In the genomic region with DNA sequence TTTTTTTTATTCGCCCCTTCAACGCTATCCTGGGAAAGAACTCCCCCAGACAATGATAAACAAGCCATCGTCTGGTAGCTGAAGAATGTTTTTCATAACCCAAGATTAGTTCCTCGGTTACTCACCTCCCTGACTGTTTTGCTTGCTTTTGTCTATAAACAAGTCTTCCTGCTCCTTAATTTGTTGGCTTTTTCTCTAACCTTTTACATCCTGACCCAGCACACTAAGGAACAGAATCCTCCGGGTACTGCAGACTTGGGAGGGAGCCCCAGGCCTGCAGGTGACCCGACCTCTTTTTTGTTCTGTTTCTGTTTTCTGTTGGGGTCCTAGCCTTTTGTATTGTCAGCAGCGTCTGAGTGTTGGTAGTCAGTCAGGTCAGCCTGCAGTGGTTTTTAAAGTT, we compare ENCODE assay signal across 7 mouse cellular contexts. TPM values are rescaled to one million over a fixed set of nuclear protein-coding genes. Genes with fewer than 3 reads are reported as not detected.
DNase-seq lines count a peak whose midpoint lies in the region; ATAC-seq lines count a peak whose summit lies in the region.

No protein-coding gene starts in this region.

- H3K27me3 ChIP-seq in lung, embryonic 16.5 days (ENCODE audit: control insufficient read depth, insufficient read depth, low read depth, low read length): no peaks in the 10 kb centered on the region
- H3K27me3 ChIP-seq in forebrain, embryonic 14.5 days (replicated peaks; ENCODE audit: control insufficient read depth, insufficient read depth, low read length): no peaks in the 10 kb centered on the region
- H3K27me3 ChIP-seq in limb, embryonic 15.5 days: no peaks in the 10 kb centered on the region
- no peaks in the 10 kb centered on the region for H3K27me3 ChIP-seq in stomach, embryonic 15.5 days (replicated peaks)

- H3K27ac ChIP-seq in lung, embryonic 16.5 days (ENCODE audit: low read length): no peak overlapping the region; the same call in 1 of the 2 replicates
- H3K27ac ChIP-seq in forebrain, embryonic 14.5 days (ENCODE audit: low read depth, low read length): no peak overlapping the region
- H3K27ac ChIP-seq in limb, embryonic 15.5 days: no peak overlapping the region
- no peak overlapping the region for H3K27ac ChIP-seq in stomach, embryonic 15.5 days

- H3K36me3 ChIP-seq in lung, embryonic 16.5 days (ENCODE audit: control insufficient read depth, insufficient read depth, low read length): no peaks in the 10 kb centered on the region
- no peaks in the 10 kb centered on the region for H3K36me3 ChIP-seq in forebrain, embryonic 14.5 days (ENCODE audit: control insufficient read depth, insufficient read depth, low read length)
- no peaks in the 10 kb centered on the region for H3K36me3 ChIP-seq in limb, embryonic 15.5 days
- no peaks in the 10 kb centered on the region for H3K36me3 ChIP-seq in stomach, embryonic 15.5 days

- H3K4me2 ChIP-seq in lung, embryonic 16.5 days (ENCODE audit: low read depth, low read length): peak overlapping the region; percentile 70
- H3K4me2 ChIP-seq in forebrain, embryonic 14.5 days (ENCODE audit: low read length): peak overlapping the region; percentile 69
- peak overlapping the region; percentile 40 for H3K4me2 ChIP-seq in limb, embryonic 15.5 days
- peak overlapping the region; percentile 41 for H3K4me2 ChIP-seq in stomach, embryonic 15.5 days

- DNase-seq in lung, postnatal 25 days (ENCODE audit: low spot score): no peak
- DNase-seq in forebrain, embryonic 14.5 days (ENCODE audit: low spot score): no peak
- no peak for DNase-seq in adrenal gland, postnatal 10 days
- DNase-seq in cerebellum, adult 9-10 months: no peak

- ATAC-seq in lung, embryonic 16.5 days (ENCODE audit: low read depth): no peak
- ATAC-seq in forebrain, embryonic 14.5 days: no peak
- ATAC-seq in limb, embryonic 15.5 days (ENCODE audit: insufficient number of reproducible peaks, low FRiP score, low TSS enrichment, low read depth): no peak
- no peak for ATAC-seq in stomach, embryonic 15.5 days (ENCODE audit: insufficient read depth, low FRiP score, low read depth)

- no peaks in the 10 kb centered on the region for H3K9me3 ChIP-seq in lung, embryonic 16.5 days (ENCODE audit: control insufficient read depth, low read length)
- H3K9me3 ChIP-seq in forebrain, embryonic 14.5 days (replicated peaks; ENCODE audit: control insufficient read depth, low read length): no peaks in the 10 kb centered on the region
- H3K9me3 ChIP-seq in limb, embryonic 15.5 days: no peaks in the 10 kb centered on the region
- no peaks in the 10 kb centered on the region for H3K9me3 ChIP-seq in stomach, embryonic 15.5 days

- H3K9ac ChIP-seq in lung, embryonic 16.5 days (ENCODE audit: low read length): peak overlapping the region; percentile 37
- H3K9ac ChIP-seq in forebrain, embryonic 14.5 days (ENCODE audit: low read length): peak overlapping the region; percentile 38; the same call in 1 of the 2 replicates
- H3K9ac ChIP-seq in limb, embryonic 15.5 days: no peak overlapping the region
- no peak overlapping the region for H3K9ac ChIP-seq in stomach, embryonic 15.5 days

- 17% methylated on average over 7 of the region's 7 CpGs for WGBS in lung, embryonic 16.5 days
- 35% methylated on average over 7 of the region's 7 CpGs for WGBS in forebrain, embryonic 14.5 days
- 38% methylated on average over 7 of the region's 7 CpGs for WGBS in limb, embryonic 15.5 days
- 17% methylated on average over 7 of the region's 7 CpGs for WGBS in stomach, embryonic 15.5 days

- H3K4me3 ChIP-seq in lung, embryonic 16.5 days (ENCODE audit: low read length): peak overlapping the region; percentile 28
- peak overlapping the region; percentile 19 for H3K4me3 ChIP-seq in forebrain, embryonic 14.5 days (ENCODE audit: low read depth, low read length)
- H3K4me3 ChIP-seq in limb, embryonic 15.5 days: peak overlapping the region; percentile 21; the same call in 1 of the 2 replicates
- peak overlapping the region; percentile 20 for H3K4me3 ChIP-seq in stomach, embryonic 15.5 days (replicated peaks)

- peaks cover 50% of the 10 kb centered on the region for H3K4me1 ChIP-seq in lung, embryonic 16.5 days (replicated peaks; ENCODE audit: control insufficient read depth, insufficient read depth, low read length)
- H3K4me1 ChIP-seq in forebrain, embryonic 14.5 days (ENCODE audit: control insufficient read depth, insufficient read depth, low read length): peaks cover 44% of the 10 kb centered on the region
- H3K4me1 ChIP-seq in limb, embryonic 15.5 days: peaks cover 60% of the 10 kb centered on the region
- H3K4me1 ChIP-seq in stomach, embryonic 15.5 days: peaks cover 59% of the 10 kb centered on the region

RNA-seq across cellular contexts. Expression of gene Fam160b1, which starts 2.6 kb away (rescaled TPM):
- polyA plus RNA-seq in lung, embryonic 16.5 days (2015; fragmentation: Nextera tagmentation; extraction: Ambion mirVana): 15.0 and 15.5 TPM in 2 replicates
- 12.7 and 15.0 TPM in 2 replicates for polyA plus RNA-seq in forebrain, embryonic 14.5 days (2014; fragmentation: Nextera tagmentation; extraction: Ambion mirVana)
- polyA plus RNA-seq in limb, embryonic 15.5 days (2015; fragmentation: Nextera tagmentation; extraction: Ambion mirVana): 13.3 and 17.4 TPM in 2 replicates
- 13.9 and 14.3 TPM in 2 replicates for polyA plus RNA-seq in stomach, embryonic 15.5 days (2015; fragmentation: Nextera tagmentation; extraction: Ambion mirVana)
- 10 to 100 TPM; 20.4 to 23.5 TPM for total RNA-seq in adrenal gland, postnatal 10 days (2021)

RNA-seq across cellular contexts. Expression of gene Ablim1, which starts 48.4 kb away (rescaled TPM):
- 53.3 and 54.5 TPM in 2 replicates for polyA plus RNA-seq in lung, embryonic 16.5 days (2015; fragmentation: Nextera tagmentation; extraction: Ambion mirVana)
- 24.0 and 35.5 TPM in 2 replicates for polyA plus RNA-seq in forebrain, embryonic 14.5 days (2014; fragmentation: Nextera tagmentation; extraction: Ambion mirVana)
- polyA plus RNA-seq in limb, embryonic 15.5 days (2015; fragmentation: Nextera tagmentation; extraction: Ambion mirVana): 105 and 116 TPM in 2 replicates
- 41.0 and 41.2 TPM in 2 replicates for polyA plus RNA-seq in stomach, embryonic 15.5 days (2015; fragmentation: Nextera tagmentation; extraction: Ambion mirVana)
- 10 to 100 TPM; 83.6 to 94.5 TPM for total RNA-seq in adrenal gland, postnatal 10 days (2021)

Comparison
In these comparisons a context has a peak if more than half of its experiments do, and no peak if none do; other contexts are left out.
1. H3K9ac ChIP-seq: peak in lung, embryonic 16.5 days (single experiment) and forebrain, embryonic 14.5 days (single experiment); none in limb, embryonic 15.5 days (single experiment) and stomach, embryonic 15.5 days (single experiment).
2. Peak in every context shown above with its lines, with median percentiles within 50 percentile points of each other: H3K4me2 ChIP-seq and H3K4me3 ChIP-seq.